Mouse (Mus musculus): ENCODE data around the gene Hsf2bp.

The Hsf2bp gene

DNA sequence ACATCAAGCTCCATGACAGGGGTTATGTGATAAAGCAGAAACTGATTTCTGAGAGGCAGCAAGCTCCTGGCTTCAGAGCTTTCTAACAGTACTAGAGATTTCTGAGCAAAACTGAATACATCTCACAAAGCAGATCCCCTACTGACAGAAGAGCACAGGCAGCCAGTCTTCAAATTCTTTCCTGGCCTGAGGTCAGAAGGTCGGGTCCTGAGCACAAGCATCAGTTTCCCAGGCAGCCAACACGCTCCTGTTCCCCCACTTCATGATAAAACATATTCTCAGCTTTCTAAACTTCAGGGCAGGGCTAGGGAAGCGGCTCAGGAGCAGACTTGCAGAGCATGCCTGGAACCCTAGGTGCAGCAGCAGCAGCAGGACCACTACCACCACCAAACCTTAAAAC, 52.7 kb downstream of the Hsf2bp start:
- no peak for DNase-seq (ENCODE audit: low read depth, low spot score)

DNA sequence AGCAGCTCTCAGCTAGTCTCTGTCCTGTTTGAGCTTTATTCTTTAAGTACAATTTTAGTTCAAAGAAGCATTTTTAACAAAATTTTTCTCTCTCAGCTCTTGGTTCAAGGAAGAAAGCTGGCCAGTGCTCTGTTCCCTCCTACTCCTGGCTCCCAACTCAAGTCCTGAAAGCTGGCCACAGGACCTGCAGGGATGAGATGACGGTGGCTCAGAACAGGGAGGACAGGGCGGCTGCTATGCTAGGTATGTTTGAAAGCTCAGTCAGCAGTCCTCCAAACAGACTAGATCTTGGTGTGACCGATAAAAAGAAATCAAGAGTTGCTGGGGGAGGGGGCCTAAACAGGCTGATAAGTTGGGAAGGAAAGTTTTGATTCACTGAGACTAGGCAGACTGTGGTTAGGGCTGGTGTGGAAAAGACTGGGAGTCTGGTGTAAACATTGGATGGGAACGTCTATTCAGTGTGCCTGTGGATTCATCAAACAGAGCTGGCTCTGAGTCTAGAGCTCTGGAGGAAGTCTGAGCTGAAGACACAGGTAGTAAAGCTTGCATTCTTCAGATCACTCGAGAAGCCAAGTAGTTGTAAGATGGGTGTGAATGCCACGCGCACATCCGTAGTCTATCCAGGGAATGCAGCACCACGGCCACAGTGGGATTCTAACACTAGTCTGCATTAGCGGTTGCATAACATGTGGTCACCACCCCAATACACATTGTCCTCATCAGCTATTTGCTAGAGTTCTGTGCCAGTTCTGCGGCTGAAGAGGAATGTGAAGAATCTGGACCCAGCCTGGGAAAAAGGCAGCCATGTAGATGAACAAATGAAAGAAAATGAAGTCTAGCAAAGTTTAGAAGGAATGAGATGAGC, 53.6 kb downstream of the Hsf2bp start:
- no peak for DNase-seq (ENCODE audit: low read depth, low spot score)

DNA sequence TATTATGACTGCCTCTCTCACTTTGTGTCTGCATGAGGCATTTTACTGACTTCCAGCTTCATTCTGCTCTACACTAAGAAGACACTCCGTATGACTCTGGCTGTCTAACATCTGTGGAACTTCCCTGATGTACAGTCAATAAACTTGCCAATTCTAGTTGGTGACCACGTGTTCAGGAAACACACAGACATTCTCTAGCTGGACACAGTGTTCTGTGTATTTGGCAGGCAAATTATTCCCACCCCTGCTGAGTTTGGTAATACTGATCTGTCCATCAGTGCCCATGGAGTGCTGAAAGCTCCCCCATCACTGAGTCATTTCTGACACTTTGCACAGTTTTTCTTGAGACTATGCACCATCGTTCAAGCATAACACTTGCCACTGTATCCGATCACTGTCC, 56.3 kb downstream of the Hsf2bp start:
- no peak for DNase-seq (ENCODE audit: low read depth, low spot score)

DNA sequence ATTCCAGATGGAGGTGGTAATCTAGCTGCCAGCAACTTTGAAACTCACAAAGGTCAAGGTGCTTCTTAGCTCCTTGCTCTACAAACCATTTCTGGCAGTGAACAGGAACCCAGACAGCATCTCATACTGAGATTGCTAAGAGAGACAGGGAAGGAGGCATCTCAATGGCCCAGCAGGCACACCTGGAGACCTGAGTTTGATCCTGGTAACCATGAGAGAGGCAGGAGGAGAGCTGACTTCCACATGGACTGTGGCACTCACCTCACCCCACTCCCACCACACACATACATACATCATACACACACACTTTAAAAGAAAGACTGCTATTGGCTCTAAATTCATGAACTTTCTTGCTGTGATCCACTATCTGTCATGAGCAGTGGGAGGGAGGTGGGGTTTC, 59.0 kb downstream of the Hsf2bp start:
- no peak for DNase-seq (ENCODE audit: low read depth, low spot score)

DNA sequence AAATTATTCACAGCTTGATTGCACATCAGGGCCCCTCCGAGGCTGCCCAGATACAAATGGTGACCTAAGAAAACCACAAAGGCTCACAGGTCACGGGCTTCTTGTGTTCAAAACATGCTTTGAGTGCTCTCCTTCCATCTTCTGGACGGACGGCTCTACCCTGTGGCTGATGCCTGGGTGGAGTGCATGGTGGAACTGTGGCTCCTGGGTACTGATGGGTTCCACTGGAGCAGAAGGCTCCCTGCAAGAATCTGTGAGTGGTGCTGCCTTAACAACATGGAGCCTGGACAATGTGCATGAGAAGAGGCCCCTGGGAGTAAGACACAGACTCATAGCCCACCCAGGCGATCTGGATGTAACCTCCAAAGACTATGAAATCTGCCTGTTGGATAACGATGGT, 59.6 kb downstream of the Hsf2bp start:
- no peak for DNase-seq (ENCODE audit: low read depth, low spot score)

DNA sequence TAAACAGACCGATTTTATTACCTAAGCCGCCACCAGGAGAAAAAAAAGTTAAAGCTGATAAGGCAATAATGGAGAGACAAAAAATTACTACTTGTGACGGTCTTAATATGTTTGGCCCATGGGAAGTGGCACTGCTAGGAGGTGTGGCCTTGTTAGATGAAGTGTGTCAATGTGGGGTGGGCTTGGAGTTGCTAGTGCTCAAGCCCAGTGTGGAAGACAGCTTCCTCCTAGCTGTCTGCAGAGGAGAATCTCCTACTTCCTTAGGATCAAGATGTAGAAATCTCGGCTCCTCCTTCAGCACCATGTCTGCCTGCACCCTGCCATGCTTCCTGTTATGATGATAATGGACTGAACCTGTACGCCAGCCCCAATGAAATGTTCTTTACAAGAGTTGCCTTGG, 61.5 kb downstream of the Hsf2bp start:
- DNase-seq (ENCODE audit: low read depth, low spot score) = no peak

DNA sequence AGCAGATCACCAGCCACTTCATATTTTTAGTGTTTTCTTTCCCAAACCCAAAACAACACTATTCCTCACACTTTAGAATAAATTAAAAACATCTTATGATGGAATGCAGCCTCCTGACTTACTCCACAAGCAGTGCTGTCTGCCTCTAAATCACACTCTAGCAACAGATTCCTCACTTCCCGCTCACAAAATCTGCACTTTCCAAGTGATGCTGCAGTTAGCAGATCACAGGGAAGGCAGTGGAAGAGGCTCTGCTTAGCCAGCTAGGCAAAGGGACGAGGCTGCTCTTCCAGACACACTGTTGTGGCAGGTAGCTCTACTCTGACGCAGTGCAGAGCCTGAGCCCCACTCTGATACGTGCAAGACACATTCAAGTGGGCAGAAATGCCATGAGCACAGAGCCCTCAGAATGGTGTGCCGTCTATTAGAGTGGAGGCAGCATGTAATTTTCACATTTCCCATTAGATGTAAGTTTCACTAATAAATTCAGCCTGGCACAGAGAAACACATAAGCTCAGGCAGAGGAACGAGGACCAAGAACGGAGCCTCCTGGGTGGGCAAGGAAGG, 62.4 kb downstream of the Hsf2bp start:
- DNase-seq (ENCODE audit: low read depth, low spot score) = peak; percentile 42

DNA sequence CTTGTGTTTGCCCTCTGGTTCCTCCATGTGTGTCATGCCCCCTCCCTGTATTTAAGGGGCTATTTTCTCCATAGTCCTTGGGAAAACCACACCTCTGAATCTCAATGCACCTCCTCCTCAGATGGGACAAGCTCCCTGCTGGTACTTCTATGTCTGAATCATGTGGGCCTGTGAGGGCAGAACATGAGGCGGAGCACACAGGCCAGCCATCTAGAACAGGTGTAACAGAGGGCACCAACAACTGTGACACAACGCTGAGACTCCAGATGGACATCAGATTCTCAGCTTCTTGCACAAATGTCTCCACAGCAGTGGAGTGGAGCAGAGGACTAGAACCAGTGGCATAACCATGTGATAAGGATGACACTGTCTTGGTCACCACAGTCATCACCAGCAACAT, 65.3 kb downstream of the Hsf2bp start:
- no peak for DNase-seq (ENCODE audit: low read depth, low spot score)

DNA sequence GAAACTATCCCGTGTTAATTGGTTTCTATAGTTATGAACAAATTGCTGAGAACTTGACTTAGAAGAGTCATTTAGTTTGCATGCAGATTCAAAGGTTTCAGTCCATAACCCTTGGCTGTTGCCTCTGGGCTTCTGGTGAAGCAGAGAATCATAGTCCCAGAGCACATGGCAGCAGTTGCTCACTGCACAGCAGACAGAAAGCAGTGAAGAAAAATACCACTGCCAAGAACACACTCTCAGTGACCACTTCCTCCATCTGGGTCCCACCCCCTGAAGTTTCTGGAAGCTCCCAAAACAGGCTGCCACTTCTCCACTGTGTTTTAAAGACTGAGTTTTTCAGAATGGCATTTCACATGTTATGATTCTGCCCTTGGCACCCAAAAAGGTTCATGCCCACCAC, 67.3 kb downstream of the Hsf2bp start:
- no peak for DNase-seq (ENCODE audit: low read depth, low spot score)

DNA sequence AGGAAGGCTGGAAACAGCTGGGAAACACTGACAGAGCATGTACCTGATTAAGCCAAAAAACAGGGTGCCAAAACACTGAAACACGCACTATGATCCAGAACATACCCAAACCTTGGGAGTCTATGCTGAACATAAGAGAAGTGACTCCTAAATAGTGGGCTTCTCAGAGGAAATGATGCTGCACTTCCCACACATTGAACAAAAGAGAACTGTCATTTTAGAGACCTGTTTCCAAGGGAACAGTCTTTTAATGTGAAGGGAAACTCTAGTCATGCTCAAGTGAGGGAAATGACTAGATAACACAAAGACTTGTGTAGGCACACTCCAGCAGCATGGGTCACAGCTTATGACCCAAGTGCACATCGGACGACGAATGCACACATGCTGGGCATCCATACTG, 68.8 kb downstream of the Hsf2bp start:
- peak; percentile 40 for DNase-seq (ENCODE audit: low read depth, low spot score)

DNA sequence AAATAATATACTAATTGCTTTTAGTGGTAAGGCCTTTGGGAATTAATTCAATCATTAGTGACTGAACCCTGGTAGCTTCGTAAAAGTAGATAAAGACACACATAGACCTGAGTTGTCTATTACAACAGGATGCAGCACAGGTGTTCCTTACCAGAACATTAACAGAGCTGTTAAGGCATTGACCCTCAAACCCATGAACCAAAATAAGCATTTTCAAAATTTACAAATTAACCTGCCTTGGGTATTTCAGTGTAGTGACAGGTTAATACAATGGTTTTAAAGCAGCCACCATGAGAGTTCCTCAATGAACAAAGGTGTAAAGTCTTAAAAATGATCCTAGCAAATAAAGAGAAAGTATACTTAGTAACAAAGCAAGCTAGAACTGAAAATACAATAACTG, 69.6 kb downstream of the Hsf2bp start:
- DNase-seq (ENCODE audit: low read depth, low spot score) = no peak

DNA sequence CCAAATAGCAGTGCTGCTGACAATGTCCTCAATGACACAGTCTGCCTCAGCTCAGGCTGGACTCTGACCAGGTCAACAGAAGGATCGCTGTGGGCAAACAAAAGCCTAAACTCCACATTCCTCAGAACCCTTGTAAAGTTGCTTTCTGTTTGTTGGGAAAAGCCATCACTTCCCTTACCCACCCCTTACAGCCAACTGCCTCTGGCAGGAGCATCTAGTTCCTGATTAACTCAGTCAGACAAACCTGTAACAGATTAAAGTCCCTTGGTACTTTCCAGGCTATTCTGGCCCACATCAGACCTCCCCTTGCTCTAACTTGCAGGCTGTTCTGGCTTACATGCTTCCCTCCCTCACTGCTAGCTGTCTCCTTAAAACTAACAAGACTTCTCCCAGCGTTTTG, 70.5 kb downstream of the Hsf2bp start:
- DNase-seq (ENCODE audit: low read depth, low spot score) = no peak

DNA sequence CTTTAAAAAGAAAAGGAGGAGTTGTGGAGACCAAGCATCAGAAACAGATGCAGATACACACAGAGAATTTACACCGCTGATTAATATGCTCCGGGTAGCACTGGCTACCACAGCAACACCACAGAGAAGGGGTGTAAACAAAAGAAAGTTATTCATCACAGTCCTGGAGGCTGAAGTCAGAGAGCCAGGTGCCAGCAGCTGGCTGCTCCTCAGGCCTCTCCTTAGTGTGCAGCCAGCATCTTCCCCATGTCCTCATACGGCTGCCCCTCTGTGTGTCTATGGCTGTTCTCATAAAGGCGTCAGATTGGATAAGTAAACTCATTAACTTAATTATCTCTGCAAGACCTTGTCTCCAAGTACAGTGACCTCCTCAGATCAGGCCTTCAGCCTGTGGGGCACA, 73.2 kb downstream of the Hsf2bp start:
- no peak for DNase-seq (ENCODE audit: low read depth, low spot score)

DNA sequence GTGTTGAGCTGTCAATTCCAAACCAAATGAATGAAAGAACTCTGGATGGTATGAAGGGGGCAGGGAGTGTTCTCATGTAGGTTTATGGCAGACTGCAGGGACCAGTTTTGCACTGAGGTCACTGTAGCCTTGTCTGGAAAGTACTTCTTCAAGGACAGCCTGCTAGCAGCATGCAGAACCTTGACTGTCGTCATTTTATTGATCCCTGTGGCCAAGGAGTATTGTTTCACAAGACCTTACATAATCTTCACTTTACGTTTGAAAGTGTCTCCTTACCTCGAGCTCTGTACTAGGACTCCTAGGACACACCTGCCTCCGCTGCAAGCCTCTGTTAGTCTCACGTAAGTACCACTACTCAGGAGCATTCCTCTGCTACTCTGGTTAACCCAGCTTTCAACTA, 73.9 kb downstream of the Hsf2bp start:
- DNase-seq (ENCODE audit: low read depth, low spot score) = no peak

DNA sequence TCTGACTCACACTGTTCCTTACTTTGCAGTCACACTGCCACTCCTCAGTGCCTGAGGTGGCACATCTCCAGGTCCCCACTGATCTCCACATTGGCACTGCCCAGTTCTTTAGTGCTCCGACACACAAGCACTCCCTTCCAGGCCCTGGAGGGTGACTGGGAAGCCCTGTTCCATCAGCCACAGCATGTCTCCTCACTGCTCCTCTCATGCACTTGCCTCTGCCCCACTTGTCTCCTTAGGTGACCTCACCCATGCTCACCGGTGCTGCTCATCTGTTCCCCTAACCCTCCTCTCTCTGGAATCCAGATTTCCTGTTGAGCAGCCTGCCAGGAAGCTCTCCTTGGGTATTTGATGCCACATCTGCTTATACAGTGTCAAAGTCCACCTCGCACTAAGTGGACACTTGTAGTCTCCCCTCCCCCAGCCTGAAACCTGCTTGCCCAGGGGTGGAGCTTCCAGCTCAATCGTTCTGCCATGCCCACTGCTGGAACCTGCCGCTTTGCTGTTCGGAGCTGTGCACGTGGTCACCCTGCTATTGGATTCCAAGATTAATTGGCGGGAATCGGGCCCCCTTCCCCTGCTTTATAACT, 81.5 kb downstream of the Hsf2bp start:
- DNase-seq (ENCODE audit: low read depth, low spot score) = no peak

DNA sequence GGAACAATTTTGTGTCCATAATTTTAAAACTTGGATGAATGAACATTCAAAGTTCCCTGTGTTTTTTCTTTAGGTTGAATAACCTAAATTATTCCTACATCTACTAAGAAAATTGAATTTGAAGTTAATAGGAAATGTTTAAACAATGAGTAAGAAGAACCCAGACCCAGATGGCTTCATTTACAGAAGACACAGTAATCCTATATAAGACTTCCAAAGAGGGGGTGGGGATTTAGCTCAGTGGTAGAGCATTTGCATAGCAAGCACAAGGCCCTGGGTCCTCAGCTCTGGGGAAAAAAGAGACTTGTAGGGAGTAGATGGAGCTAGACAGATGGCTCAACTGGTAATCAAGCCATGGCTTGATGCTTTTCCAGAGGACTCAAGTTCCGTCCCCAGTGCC, 87.1 kb downstream of the Hsf2bp start:
- DNase-seq (ENCODE audit: low read depth, low spot score) = no peak

DNA sequence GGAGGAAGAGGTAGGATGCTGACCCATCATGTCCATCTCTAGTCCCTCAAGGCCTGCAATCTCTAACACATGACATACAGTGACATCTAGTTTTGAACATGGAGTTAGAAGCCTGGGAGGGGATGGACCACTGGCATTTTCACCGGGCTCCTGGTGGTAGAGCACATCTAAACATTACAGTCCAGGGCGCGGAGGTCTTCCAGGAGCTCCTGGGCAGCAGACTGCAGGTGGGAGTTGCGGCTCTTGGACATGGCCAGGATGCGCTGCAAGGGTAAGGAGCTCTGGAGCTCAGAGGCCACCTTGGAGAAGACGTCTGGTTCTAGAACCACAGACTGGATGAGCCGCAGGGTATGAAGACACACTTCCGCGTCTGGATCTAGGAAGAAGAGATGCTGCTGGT, 89.7 kb downstream of the Hsf2bp start:
- DNase-seq (ENCODE audit: low read depth, low spot score) = no peak

DNA sequence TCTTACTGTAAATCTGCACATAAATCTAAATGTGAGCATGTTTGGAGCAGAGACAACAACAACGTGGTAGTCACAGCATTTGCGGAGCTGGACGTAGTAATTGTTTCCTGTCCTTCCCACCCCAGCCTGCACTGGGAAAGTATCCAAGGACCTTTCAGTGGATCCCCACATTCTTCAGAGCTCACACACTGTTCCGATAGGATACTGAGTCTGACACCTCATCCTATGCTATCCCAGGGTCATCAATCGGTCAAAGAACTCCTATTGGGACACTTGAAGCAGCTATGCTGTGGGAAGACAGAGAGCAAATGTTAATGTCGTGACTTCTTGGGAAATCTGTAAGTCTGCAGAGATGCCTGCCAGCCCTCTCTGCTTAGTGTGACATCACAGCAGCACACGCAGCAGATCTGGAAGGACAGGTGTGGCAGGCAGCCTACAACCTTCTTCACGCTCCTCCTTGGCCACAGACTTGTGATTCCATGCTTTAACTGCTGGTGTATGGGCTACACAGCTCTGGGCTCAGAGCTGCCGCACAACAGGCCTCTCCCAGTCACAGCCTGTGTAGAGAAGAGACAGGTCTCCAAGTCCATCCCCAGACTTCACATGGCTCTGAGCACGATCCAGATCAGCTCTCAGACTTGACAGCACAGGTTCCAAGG, 92.1 kb downstream of the Hsf2bp start:
- no peak for DNase-seq (ENCODE audit: low read depth, low spot score)

DNA sequence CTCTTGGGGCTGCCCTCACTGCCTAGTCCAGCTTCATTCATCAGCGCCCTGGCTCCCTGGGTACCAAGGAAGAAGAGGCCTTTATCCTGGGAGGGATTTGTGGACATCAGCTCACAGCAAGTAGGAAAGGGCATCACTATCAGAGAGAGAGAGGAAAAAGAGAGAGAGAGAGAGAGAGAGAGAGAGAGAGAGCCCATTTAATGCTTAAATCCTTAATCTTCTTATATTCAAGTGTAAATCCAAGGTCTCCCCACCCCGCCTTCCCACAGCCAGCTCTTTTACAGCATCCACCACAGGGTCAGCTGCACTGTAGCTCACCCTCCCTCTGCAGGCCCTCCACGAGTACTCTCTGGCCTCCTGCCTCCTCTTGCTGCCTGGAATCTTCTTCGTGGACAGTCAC, 94.5 kb downstream of the Hsf2bp start:
- DNase-seq (ENCODE audit: low read depth, low spot score) = no peak

DNA sequence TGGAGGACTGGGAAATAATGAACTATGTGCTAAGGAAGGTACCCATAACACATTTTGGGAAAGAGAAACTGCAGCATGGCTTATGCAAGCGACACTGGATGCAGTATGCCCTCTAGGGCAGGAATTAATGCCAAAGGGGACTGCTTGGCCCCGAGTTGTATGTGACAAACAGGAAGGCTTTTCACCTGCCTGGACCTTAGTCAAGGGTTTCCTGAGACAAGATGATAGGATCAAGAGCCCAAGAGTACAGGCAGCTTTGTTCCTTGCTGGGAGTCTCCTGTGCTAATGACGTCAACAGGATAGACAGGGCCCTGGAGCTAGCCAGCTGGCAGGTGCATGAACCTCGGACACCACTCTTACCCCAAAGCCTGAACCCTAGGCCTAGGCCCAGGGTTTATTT, 95.5 kb downstream of the Hsf2bp start:
- no peak for DNase-seq (ENCODE audit: low read depth, low spot score)

DNA sequence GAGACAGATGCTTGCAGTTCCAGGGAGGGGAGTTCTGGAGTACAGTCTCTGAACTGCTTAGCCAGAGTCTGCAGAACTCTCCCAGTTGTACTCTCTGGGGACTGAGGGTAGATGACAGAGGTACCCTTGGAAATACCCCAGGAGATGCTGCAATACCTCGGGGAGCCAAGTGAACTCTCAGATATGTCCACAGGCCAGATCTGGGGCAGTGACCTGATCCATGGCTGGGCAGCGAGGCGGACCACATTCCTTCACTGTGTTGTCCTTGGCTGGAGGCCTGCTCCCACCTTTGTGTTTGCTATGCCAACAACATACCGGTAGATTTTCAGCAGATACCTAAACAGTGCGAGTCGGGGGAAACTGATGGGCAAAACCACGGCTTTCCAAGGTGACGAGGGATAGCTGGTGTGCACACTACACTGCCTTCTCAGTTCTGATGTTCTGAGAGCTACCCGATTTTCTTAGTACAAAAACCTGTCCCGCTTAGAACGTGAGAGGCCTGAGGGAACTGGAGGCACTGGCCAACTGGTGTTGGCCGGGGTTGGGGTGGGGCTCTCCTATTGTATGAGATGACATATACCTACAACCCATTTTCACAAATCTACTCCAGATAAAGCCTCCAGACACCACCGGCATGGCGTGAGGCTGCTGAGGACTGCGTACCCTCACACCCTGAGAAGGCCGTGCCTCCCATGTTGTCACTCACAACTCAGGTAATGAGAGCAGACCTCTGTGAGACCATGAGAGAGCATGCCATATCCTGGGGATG, 96.7 kb downstream of the Hsf2bp start:
- DNase-seq (ENCODE audit: low read depth, low spot score) = no peak

All from brain, adult 2 months (tissue).